Mouse (Mus musculus): ENCODE data around the gene 4930442H23Rik. TPM values are rescaled to one million over a fixed set of nuclear protein-coding genes. Genes with fewer than 3 reads are reported as not detected.
"Not testable (repeated sequence)": the region's sequence is repeated elsewhere in the genome, so short reads cannot be mapped to it uniquely, and the experiment has no call there.

Gene 4930442H23Rik
- polyA plus RNA-seq, 1 experiment from 2014 or later, result not detected

DNA sequence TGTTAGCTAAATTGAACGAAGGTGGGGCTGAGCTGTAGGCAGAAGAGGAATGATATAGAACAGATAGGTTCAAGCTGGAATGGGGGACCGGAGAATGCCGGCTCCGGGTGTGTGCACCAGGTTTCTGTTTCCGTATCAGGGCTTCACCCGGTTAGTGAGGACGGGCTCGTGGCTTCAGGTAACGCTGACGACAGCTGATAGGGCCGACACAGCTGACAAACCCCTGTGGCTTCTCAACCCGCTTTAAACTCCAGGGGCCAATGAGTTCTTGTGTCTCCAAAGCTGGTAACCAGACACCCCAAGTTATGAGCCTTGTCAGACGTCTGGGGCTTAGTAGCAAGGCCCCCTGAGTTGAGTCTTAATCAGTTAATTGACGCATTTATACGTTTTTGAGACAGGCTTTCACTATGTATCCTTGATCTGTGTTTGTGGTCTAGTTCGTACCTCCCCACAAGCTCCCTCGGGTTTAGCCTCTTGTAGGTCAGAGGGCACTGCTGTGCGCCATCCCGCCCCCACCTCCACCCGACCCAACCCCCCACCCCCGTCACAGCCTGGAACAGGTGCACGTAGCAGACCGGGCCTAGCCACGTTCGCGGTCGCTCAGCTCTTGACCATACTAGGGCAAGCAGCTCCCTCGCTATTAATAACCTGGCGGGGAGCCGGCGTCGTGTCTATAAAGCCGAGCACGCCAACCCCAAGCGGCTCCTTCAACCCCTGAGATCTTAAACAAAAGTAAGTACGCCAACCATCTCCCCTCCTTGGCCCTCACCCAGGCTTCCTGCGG lies 10.5 kb upstream of the 4930442H23Rik start:
- no peaks in the 10 kb centered on the region for H3K9me3 ChIP-seq (replicated peaks)
- peaks cover 32% of the 10 kb centered on the region for H3K4me1 ChIP-seq
- no peak overlapping the region for H3K27ac ChIP-seq
- peaks cover 51% of the 10 kb centered on the region for H3K27me3 ChIP-seq (ENCODE audit: low read depth, poor library complexity, severe bottlenecking)
- peaks cover 19% of the 10 kb centered on the region for H3K36me3 ChIP-seq
- peak overlapping the region; percentile 13; the same call in 1 of the 2 replicates for H3K4me3 ChIP-seq
- DNase-seq (ENCODE audit: low spot score), result no peak
- 22% methylated on average over 37 of the region's 37 CpGs for WGBS

DNA sequence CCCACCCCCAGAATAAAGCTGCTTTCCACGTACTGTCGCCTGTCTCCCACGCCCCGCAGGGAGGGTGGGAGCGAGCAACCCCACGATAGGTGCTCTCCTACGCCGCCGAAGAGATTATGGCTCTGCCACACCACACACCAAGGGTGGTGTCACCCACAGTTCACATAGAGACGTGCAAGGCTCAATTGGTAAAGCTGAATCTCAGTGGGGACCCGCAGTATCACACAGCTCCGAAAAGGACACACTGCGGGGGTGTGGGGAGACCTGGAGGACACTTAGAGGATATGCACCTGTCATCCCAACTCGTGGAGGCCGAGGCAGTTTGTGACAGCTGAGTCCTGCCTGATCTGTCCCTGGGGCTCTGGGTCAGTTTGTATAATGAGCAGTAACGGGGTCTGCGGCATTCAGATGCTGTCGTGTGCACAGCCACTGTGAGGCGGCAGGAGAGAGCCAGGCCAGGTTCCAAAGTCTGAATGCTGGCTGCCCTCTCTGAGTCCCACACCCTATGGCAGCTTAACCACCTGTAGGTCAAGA lies 9.4 kb upstream of the 4930442H23Rik start:
- Histone ChIP-seq H3K4me3 (peak overlapping the region; percentile 66), H3K27ac (peak overlapping the region; percentile 90), H3K9me3 (replicated peaks) (no peaks in the 10 kb centered on the region), H3K27me3 (ENCODE audit: low read depth, poor library complexity, severe bottlenecking) (peaks cover 50% of the 10 kb centered on the region), H3K4me1 (peaks cover 32% of the 10 kb centered on the region), H3K36me3 (peaks cover 29% of the 10 kb centered on the region)
- WGBS, result 7% methylated on average over 19 of the region's 19 CpGs
- DNase-seq (ENCODE audit: low spot score), result peak; percentile 57

DNA sequence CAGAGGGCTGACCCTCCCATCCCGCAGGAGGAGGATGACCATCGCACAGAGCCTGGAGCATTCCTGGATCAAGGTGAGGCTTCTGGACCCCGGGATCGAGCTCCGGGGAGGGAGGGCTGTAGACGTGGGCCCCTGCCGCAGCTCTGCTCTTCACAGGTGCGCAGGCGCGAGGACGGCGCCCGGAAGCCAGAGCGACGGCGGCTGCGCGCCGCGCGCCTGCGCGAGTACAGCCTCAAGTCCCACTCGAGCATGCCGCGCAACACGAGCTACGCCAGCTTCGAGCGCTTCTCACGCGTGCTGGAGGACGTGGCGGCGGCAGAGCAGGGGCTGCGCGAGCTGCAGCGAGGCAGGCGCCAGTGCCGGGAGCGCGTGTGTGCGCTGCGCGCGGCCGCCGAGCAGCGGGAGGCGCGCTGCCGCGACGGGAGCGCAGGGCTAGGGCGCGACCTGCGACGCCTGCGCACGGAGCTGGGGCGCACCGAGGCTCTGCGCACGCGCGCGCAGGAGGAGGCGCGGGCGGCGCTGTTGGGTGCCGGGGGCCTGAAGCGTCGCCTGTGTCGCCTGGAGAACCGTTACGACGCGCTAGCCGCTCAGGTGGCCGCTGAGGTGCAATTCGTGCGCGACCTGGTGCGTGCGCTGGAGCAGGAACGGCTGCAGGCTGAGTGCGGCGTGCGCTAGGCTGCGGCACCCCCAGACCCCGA lies 8.8 kb upstream of the 4930442H23Rik start:
- peak overlapping the region; percentile 66 for H3K4me3 ChIP-seq
- under 1% methylated on average over 93 of the region's 93 CpGs for WGBS
- no peaks in the 10 kb centered on the region for H3K9me3 ChIP-seq (replicated peaks)
- peak overlapping the region; percentile 90 for H3K27ac ChIP-seq
- DNase-seq (ENCODE audit: low spot score), result peak; percentile 82
- H3K27me3 ChIP-seq (ENCODE audit: low read depth, poor library complexity, severe bottlenecking), result peaks cover 47% of the 10 kb centered on the region
- peaks cover 35% of the 10 kb centered on the region for H3K36me3 ChIP-seq
- H3K4me1 ChIP-seq, result peaks cover 32% of the 10 kb centered on the region

DNA sequence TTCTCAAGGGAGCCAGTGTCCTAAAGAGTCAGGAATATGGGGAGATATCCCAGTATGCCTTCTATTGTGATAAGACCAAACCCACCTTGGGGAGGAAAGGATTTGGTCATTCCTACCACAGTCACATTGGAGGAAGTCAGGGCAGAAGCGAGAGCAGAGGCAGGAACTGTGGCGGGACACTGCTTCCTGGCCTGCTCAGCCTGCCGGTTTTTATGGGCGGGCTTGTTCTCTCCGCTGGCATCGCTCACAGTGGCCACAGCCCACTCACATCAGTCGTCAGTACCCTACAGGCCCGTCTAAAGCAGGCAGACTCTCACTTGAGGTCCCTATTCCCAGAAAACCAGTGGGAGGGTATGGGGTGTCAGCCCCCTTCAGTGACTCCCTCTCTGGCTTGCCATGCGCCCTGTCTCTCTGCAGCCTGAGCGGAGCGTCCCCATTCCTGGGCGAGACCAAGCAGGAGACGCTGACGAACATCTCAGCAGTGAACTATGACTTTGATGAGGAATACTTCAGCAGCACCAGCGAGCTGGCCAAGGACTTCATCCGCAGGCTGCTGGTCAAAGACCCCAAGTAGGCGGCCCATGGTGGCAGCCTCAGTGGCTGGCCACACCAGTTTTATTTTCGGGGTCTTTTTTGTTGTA lies 7.8 kb upstream of the 4930442H23Rik start:
- Histone ChIP-seq H3K36me3 (peaks cover 44% of the 10 kb centered on the region), H3K4me3 (peak overlapping the region; percentile 66), H3K9me3 (replicated peaks) (no peaks in the 10 kb centered on the region), H3K27me3 (ENCODE audit: low read depth, poor library complexity, severe bottlenecking) (peaks cover 37% of the 10 kb centered on the region), H3K4me1 (peaks cover 32% of the 10 kb centered on the region), H3K27ac (peak overlapping the region; percentile 90; the same call in 1 of the 2 replicates)
- 89% methylated on average over 18 of the region's 18 CpGs for WGBS
- no peak for DNase-seq (ENCODE audit: low spot score)

DNA sequence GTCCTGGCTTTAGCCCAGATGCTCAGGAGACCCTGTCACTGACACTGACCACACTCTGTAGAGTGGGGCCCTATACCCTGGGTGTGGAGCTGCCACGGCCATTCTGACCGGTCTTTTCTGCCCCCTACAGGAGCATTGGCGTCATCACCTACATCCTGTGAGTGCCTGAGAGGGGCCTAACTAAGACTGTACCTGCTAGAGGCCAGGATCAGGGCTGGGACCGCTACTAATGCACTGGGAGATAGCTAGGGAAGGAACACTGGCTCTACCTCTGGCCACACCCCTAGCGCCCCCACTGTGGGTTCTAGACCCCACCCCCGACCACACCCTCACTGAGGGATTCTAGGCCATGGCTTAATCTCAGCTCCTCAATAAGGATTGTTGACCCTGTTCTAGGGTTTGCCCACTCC lies 7.3 kb upstream of the 4930442H23Rik start:
- H3K36me3 ChIP-seq, result peaks cover 47% of the 10 kb centered on the region
- peak overlapping the region; percentile 16; the same call in 1 of the 2 replicates for H3K27ac ChIP-seq
- WGBS, result 80% methylated on average over 6 of the region's 6 CpGs
- no peaks in the 10 kb centered on the region for H3K9me3 ChIP-seq (replicated peaks)
- no peak for DNase-seq (ENCODE audit: low spot score)
- peaks cover 32% of the 10 kb centered on the region for H3K4me1 ChIP-seq
- peaks cover 32% of the 10 kb centered on the region for H3K27me3 ChIP-seq (ENCODE audit: low read depth, poor library complexity, severe bottlenecking)
- H3K4me3 ChIP-seq, result no peak overlapping the region

DNA sequence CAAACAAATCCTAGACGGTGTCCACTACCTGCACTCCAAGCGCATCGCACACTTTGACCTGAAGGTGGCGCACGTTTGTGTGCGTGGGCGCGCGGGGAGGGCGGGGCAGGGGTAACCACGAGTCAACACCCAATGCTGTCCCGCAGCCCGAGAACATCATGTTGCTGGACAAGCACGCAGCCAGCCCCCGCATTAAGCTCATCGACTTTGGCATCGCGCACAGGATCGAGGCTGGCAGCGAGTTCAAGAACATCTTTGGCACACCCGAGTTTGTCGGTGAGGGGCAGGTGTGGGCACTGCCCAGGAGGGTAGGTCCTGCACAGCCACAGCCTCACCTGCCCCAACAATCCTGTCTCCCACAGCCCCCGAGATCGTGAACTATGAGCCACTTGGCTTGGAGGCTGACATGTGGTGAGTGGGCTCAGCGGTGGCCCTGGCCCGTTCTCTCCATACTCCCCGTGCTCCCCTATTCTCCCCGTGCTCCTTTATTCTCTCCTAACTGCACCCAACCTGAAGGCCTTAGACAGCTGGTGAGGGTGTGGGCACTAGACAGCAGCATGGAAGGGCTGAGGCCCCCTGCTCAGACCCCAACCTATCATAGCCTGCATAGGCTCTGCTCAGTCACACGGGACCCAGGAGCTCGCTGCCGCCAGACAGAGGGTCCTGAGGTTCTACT lies 6.7 kb upstream of the 4930442H23Rik start:
- H3K27me3 ChIP-seq (ENCODE audit: low read depth, poor library complexity, severe bottlenecking), result peaks cover 26% of the 10 kb centered on the region
- H3K4me3 ChIP-seq, result no peak overlapping the region
- H3K4me1 ChIP-seq, result peaks cover 32% of the 10 kb centered on the region
- no peaks in the 10 kb centered on the region for H3K9me3 ChIP-seq (replicated peaks)
- WGBS, result 71% methylated on average over 31 of the region's 31 CpGs
- no peak overlapping the region for H3K27ac ChIP-seq
- DNase-seq (ENCODE audit: low spot score), result peak; percentile 48
- H3K36me3 ChIP-seq, result peaks cover 51% of the 10 kb centered on the region

DNA sequence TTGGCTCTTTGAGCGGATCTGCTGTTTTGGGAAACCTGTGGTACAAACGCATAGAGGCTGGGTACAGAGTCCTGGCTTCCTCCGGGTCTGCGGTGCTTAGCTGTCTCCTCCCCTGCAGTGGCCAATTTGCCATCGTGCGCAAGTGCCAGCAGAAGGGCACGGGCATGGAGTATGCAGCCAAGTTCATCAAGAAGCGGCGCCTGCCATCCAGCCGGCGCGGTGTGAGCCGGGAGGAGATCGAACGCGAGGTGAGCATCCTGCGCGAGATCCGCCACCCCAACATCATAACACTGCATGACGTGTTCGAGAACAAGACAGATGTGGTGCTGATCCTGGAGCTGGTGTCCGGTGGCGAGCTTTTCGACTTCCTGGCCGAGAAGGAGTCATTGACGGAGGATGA lies 6.2 kb upstream of the 4930442H23Rik start:
- DNase-seq (ENCODE audit: low spot score), result no peak
- Histone ChIP-seq H3K4me1 (peaks cover 33% of the 10 kb centered on the region), H3K4me3 (no peak overlapping the region), H3K27me3 (ENCODE audit: low read depth, poor library complexity, severe bottlenecking) (peaks cover 21% of the 10 kb centered on the region), H3K9me3 (replicated peaks) (no peaks in the 10 kb centered on the region), H3K27ac (no peak overlapping the region), H3K36me3 (peaks cover 57% of the 10 kb centered on the region)
- 81% methylated on average over 26 of the region's 26 CpGs for WGBS

DNA sequence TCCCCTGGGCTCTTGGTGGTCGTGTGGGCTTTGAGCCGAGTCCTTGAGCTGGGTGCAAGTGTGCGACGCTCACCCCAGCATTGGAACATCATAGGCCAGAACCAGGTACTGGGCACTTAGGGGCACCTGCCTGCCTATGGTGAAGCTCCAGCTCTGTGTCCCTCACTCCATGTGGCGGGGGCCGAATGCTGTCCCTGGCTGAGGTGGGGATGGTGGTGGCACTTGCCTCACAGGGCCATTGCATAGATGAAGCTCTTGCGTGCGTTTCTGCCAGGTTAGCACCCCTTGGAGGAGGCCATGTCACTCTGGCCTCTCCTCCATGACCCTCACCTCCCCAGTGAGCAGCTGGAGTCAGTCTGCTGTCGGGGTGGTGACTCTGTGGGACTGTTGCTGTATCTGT lies 3.5 kb upstream of the 4930442H23Rik start:
- Histone ChIP-seq H3K9me3 (replicated peaks) (no peaks in the 10 kb centered on the region), H3K27me3 (ENCODE audit: low read depth, poor library complexity, severe bottlenecking) (no peaks in the 10 kb centered on the region), H3K27ac (no peak overlapping the region), H3K4me1 (peaks cover 28% of the 10 kb centered on the region), H3K36me3 (peaks cover 73% of the 10 kb centered on the region), H3K4me3 (0 out of 2 replicates have a peak overlapping the region, but pooled peaks have one; percentile 4)
- DNase-seq (ENCODE audit: low spot score), result no peak
- WGBS, result 91% methylated on average over 9 of the region's 9 CpGs

DNA sequence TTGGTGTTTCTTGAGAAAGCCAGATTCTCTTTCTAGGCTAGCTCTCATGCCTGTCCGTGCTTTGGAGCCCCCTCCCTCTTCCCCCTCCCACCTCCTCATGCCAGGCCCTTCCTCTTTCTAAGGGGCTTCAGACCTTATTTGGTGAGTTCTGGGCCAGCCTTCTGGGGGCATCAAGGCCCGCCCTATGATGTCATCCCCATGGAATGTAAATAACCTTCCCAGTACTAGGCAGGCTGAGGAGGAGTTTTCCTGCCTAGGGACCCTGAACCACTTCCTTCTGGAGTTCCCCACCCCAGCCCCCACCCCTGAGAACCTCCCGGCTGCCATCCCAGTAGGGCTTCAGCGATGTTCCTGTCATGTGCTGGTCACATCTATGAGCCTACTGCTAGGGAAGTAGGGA lies 1.1 kb upstream of the 4930442H23Rik start:
- DNase-seq (ENCODE audit: low spot score), result no peak
- no peak overlapping the region for H3K27ac ChIP-seq
- H3K36me3 ChIP-seq, result peaks cover 81% of the 10 kb centered on the region
- WGBS, result 52% methylated on average over 4 of the region's 4 CpGs
- H3K9me3 ChIP-seq (replicated peaks), result no peaks in the 10 kb centered on the region
- H3K27me3 ChIP-seq (ENCODE audit: low read depth, poor library complexity, severe bottlenecking), result no peaks in the 10 kb centered on the region
- H3K4me3 ChIP-seq, result 0 out of 2 replicates have a peak overlapping the region, but pooled peaks have one; percentile 1
- H3K4me1 ChIP-seq, result peaks cover 36% of the 10 kb centered on the region

DNA sequence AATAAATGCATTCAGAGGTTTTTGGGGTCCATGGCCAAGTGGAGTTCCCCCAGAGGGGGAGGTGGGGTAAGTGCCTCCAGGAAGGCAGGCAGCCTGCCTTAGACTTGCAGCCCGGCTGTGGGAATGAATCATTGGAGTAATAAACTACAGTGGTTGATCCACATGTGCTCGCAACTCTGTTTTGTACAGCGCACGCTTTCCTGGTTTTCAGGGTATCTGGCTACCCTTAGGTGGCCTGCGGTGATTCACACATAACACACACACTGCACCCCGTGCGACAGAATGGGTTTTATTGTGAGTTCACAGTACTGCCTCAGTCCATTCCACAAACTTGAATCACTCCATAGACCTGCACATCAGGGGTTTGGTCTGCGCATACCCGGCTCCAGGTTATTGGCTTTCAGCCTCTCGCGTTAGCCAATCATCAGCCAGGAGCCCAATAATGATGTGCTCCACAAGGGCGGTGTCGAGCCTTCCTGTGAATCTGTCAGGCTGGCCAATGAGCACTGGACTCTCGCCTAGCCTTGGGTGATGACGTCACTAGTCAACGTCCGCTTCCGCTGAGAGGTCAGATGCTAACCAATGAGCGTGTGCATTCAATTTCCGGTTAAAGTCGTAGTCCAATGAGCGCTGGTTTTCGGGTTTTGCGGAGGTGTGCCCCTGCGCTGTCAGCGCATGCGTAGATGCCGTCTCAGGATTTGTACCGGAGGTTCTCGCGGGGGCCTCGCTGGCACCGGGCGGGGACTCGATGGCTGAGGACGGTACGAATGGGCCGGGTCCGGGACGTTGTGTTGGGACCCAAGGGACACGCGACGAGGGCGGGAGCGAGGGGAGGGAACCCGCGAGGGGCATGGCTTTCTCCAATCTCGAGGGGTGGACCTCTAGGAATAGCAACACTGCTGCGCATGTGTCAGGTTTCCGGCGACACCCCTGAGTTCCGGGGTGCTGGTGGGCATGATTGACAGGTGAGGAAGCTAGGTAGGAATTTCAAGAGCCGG lies 1.0 kb downstream of the 4930442H23Rik start, which contains the start of gene Dapk3:
Dapk3 (plus strand) TSS at position 670 of the 998 bp plus-strand sequence.
- peaks cover 86% of the 10 kb centered on the region for H3K36me3 ChIP-seq
- no peaks in the 10 kb centered on the region for H3K27me3 ChIP-seq (ENCODE audit: low read depth, poor library complexity, severe bottlenecking)
- H3K27ac ChIP-seq, result peak within 1 kb of the TSS; percentile 85
- 4% methylated on average over 53 of the region's 53 CpGs for WGBS
- DNase-seq (ENCODE audit: low spot score), result peak; percentile 97
- H3K4me3 ChIP-seq, result peak within 1 kb of the TSS; percentile 70
- peaks cover 46% of the 10 kb centered on the region for H3K4me1 ChIP-seq
- H3K9me3 ChIP-seq (replicated peaks), result no peaks in the 10 kb centered on the region

DNA sequence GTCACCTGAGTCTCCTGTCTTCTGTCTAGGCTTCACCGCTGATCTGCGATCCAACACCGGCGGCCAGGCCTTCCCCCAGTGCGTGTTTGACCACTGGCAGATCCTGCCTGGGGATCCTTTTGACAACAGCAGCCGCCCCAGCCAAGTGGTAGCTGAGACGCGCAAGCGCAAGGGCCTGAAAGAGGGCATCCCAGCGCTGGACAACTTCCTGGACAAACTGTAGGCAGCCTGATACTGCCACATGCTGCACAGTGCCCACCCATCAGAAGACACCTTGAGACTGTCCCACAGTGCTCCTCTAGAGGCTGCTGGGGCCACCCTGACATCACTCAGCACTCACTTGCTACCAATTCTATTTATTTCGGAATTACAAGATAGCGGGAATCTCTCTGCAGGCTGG lies 1.8 kb downstream of the 4930442H23Rik start:
- Histone ChIP-seq H3K4me1 (peaks cover 49% of the 10 kb centered on the region), H3K36me3 (peaks cover 86% of the 10 kb centered on the region)
- 84% methylated on average over 12 of the region's 12 CpGs for WGBS
- not testable (repeated sequence) for H3K27me3 ChIP-seq (ENCODE audit: low read depth, poor library complexity, severe bottlenecking); DNase-seq (ENCODE audit: low spot score); H3K4me3 ChIP-seq; H3K9me3 ChIP-seq (replicated peaks); H3K27ac ChIP-seq
